Mouse (Mus musculus): ENCODE measurements around the gene Hook2. TPM values are rescaled to one million over a fixed set of nuclear protein-coding genes. Genes with fewer than 3 reads are reported as not detected.

Gene Hook2
- total and polyA plus RNA-seq, 3 experiments: 7.1 to 24.7 (median 9.8) TPM

DNA sequence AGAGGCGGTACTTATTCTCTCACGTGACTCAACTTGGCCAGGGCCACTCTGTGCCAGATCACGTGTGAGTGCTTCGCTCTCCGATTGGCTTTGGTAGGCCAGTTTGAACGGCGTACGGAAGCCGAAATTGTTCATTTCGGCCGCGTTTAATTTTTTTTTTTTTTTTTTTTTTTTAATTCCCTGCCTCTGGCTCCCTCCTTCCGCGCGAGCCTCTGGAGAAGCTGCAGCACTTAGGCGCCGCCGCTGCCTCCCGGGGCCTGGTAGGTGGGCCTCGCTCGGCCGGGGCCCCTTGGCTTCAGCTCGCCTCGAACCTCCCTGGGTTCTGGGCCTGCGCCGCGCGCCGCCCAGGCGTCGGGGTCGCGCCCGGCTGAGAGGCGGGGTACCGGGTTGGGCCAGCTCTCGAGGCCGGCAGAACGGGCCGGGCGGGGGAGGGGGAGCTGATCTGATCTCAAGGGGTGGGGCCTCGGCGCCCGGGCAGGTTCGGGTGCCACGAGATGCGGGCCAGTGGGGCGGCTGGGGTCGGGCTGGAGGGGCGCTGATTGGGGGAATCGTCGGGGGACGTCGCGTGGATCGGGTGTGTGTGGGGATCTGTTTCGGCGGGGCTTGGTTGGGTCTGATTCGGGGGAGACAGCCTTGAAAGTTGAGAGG is 46.4 kb downstream of the Hook2 start, which contains the start of gene Tnpo2 (continued):
- TF ChIP-seq USF2 (conservative IDR thresholded peaks at IDR 0.05; ENCODE audit: low read depth, low read length) (peak; percentile 99), RAD21 (IDR thresholded peaks at IDR 0.05; ENCODE audit: low read depth, low read length) (no peak), GABPA (IDR thresholded peaks at IDR 0.05; ENCODE audit: insufficient replicate concordance, low read depth, low read length) (peak; percentile 49; the same call in 1 of the 2 replicates), NRF1 (IDR thresholded peaks at IDR 0.05; ENCODE audit: low read depth, low read length) (peak; percentile 62; the same call in 1 of the 2 replicates), ZMIZ1 (IDR thresholded peaks at IDR 0.05; ENCODE audit: low read depth, low read length) (peak; percentile 66; the same call in 1 of the 2 replicates), MEF2A (IDR thresholded peaks at IDR 0.05; ENCODE audit: borderline replicate concordance, low read depth, low read length) (peak; percentile 42; the same call in 1 of the 2 replicates), MAX (IDR thresholded peaks at IDR 0.05; ENCODE audit: low read length) (peak; percentile 98)

DNA sequence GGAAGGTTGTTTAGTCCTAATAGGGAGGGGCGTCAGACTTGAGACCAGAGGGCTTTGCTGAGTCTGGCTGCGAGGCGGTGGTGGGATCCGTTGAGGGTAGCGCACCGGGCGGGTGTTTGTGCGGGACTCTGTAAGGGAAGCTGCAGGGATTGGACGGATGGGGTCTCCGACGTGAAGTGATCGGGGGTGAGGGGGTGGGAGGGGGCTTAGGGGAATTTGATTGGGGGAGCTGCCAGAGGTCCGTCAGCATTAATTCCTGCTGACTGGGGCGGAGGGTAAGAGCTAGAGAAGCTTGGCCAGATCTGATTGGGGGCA is 46.9 kb downstream of the Hook2 start:
- H3K9ac ChIP-seq (ENCODE audit: insufficient read depth, low read depth): peak overlapping the region; percentile 94
- peaks cover 25 to 45% of the 10 kb centered on the region in 2 experiments for H3K36me3 ChIP-seq (replicated peaks in 1 of 2; ENCODE audit: control insufficient read depth in 1 of 2, insufficient read depth in 1 of 2, low read length in 1 of 2)
- H3K27me3 ChIP-seq (replicated peaks): no peaks in the 10 kb centered on the region
- TF ChIP-seq MYC (IDR thresholded peaks at IDR 0.05; ENCODE audit: low read depth, low read length): no peak
- TF ChIP-seq EP300 (IDR thresholded peaks at IDR 0.05; ENCODE audit: low read length): no peak
- no peak for TF ChIP-seq JUND (conservative IDR thresholded peaks at IDR 0.05; ENCODE audit: low read depth, low read length)
- TF ChIP-seq JUN (IDR thresholded peaks at IDR 0.05; ENCODE audit: insufficient read depth, low read depth, low read length): no peak
- TF ChIP-seq CHD2 (IDR thresholded peaks at IDR 0.05; ENCODE audit: low read length): no peak
- no peak for TF ChIP-seq PAX5 (IDR thresholded peaks at IDR 0.05; ENCODE audit: low read length)
- H3K4me1 ChIP-seq (ENCODE audit: control insufficient read depth in 1 of 2, insufficient read depth in 2 of 2): peaks cover 3 to 49% of the 10 kb centered on the region in 2 experiments
- H3K9me3 ChIP-seq (replicated peaks; ENCODE audit: low read length): no peaks in the 10 kb centered on the region
- peak overlapping the region; percentile 83 to 90 (median 88) for H3K4me3 ChIP-seq (replicated peaks in 1 of 3; ENCODE audit: low read depth in 2 of 3, low read length in 2 of 3, poor library complexity in 1 of 3)
- H3K79me2 ChIP-seq (replicated peaks; ENCODE audit: control insufficient read depth, extremely low read depth, insufficient read depth, poor library complexity, severe bottlenecking): peaks cover 57% of the 10 kb centered on the region
- dilution Hi-C loops (cut with MboI; ENCODE audit: extremely low pct_ligation_motif_present, extremely low pct_unique_long_range_greater_than_20kb, low sequenced_read_pairs): no loop called here
- H3K27ac ChIP-seq (ENCODE audit: insufficient read depth, low read depth): peak overlapping the region; percentile 88
- in situ Hi-C loops (cut with MboI; ENCODE audit: low pct_ligation_motif_present, low pct_unique_long_range_greater_than_20kb, low sequenced_read_pairs): no loop called here
- DNase-seq (ENCODE audit: extremely low read depth): peak; percentile 48
- peak overlapping the region; percentile 26; the same call in 1 of the 2 replicates for H3K4me2 ChIP-seq (ENCODE audit: insufficient read depth, low read depth, poor library complexity, severe bottlenecking)

DNA sequence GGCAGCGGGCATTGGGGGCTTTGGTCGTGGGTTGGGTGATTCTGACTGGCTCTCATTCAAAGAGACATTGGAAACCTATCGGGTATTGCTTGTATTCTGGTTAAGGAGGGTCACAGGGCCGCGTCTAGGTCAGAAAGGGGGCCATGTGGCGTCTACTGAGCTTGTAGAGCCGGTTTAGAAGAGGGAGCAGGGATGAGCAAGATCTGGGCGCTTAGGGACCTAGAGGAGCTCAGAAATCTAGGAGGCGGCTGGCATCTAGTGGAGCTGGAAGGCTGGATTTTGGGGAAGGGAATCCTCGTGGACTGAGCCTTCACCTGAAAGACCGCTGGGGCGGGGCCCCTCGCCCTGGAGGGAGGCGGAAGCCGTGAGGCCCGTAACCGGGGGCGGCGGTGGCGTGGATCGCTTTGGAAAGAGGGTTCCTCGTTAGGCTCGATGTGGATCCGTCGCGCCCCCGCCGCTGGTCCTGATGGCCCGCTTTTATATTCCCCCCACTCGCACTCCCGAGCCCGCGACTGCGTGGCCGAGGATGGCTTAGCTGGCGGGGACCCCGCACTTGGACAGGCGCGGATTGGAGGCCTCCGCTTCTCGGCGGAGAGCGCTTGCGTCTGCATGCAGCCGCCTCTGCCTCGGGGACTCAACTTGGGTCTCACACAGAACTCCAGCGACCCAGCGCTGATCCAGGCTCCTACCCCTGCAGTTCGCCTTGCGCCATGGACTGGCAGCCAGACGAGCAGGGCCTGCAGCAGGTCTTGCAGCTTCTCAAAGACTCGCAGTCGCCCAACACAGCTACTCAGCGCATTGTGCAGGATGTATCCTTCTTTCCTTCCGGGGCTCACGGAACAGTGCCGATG is 47.5 kb downstream of the Hook2 start:
- peaks cover 59% of the 10 kb centered on the region for H3K79me2 ChIP-seq (replicated peaks; ENCODE audit: control insufficient read depth, extremely low read depth, insufficient read depth, poor library complexity, severe bottlenecking)
- H3K4me1 ChIP-seq (ENCODE audit: control insufficient read depth in 1 of 2, insufficient read depth in 2 of 2): peaks cover 3 to 49% of the 10 kb centered on the region in 2 experiments
- dilution Hi-C loops (cut with MboI; ENCODE audit: extremely low pct_ligation_motif_present, extremely low pct_unique_long_range_greater_than_20kb, low sequenced_read_pairs) (no loop called here), in situ Hi-C loops (cut with MboI; ENCODE audit: low pct_ligation_motif_present, low pct_unique_long_range_greater_than_20kb, low sequenced_read_pairs) (no loop called here)
- DNase-seq (ENCODE audit: extremely low read depth): peak; percentile 52
- peaks cover 25 to 44% of the 10 kb centered on the region in 2 experiments for H3K36me3 ChIP-seq (replicated peaks in 1 of 2; ENCODE audit: control insufficient read depth in 1 of 2, insufficient read depth in 1 of 2, low read length in 1 of 2)
- no peaks in the 10 kb centered on the region for H3K27me3 ChIP-seq (replicated peaks)
- peak overlapping the region; percentile 83 to 90 (median 88) for H3K4me3 ChIP-seq (replicated peaks in 1 of 3; ENCODE audit: low read depth in 2 of 3, low read length in 2 of 3, poor library complexity in 1 of 3)
- H3K27ac ChIP-seq (ENCODE audit: insufficient read depth, low read depth): peak overlapping the region; percentile 88
- peak overlapping the region; percentile 91 for H3K4me2 ChIP-seq (ENCODE audit: insufficient read depth, low read depth, poor library complexity, severe bottlenecking)
- H3K9ac ChIP-seq (ENCODE audit: insufficient read depth, low read depth): peak overlapping the region; percentile 94
- H3K9me3 ChIP-seq (replicated peaks; ENCODE audit: low read length): no peaks in the 10 kb centered on the region
- no peak for TF ChIP-seq UBTF (IDR thresholded peaks at IDR 0.05; ENCODE audit: low read depth, low read length)
- no peak for TF ChIP-seq KAT2A (IDR thresholded peaks at IDR 0.05; ENCODE audit: insufficient replicate concordance, low read length)
- 0 out of 2 replicates have a peak, but pooled peaks have one; percentile 41 for TF ChIP-seq TBP (conservative IDR thresholded peaks at IDR 0.05; ENCODE audit: low read depth, low read length)
- peak; percentile 84 for TF ChIP-seq MXI1 (IDR thresholded peaks at IDR 0.05; ENCODE audit: low read depth, low read length)
- no peak for TF ChIP-seq CTCF (conservative IDR thresholded peaks at IDR 0.05 in 1 of 2, IDR thresholded peaks at IDR 0.05 in 1 of 2; ENCODE audit: low read depth in 2 of 2, low read length in 2 of 2)
- TF ChIP-seq POLR2AphosphoS2 (IDR thresholded peaks at IDR 0.05; ENCODE audit: low read depth, low read length): no peak
- no peak for TF ChIP-seq E2F4 (IDR thresholded peaks at IDR 0.05; ENCODE audit: insufficient replicate concordance, low read depth, low read length)
- peak; percentile 86 for TF ChIP-seq MYC (IDR thresholded peaks at IDR 0.05; ENCODE audit: low read depth, low read length)
- no peak for TF ChIP-seq MEF2A (IDR thresholded peaks at IDR 0.05; ENCODE audit: borderline replicate concordance, low read depth, low read length)
- TF ChIP-seq MAX (IDR thresholded peaks at IDR 0.05; ENCODE audit: low read length): peak; percentile 26; the same call in 1 of the 2 replicates
- no peak for TF ChIP-seq USF1 (IDR thresholded peaks at IDR 0.05; ENCODE audit: low read depth, low read length)
- no peak for TF ChIP-seq EP300 (IDR thresholded peaks at IDR 0.05; ENCODE audit: low read length)
- TF ChIP-seq BHLHE40 (IDR thresholded peaks at IDR 0.05; ENCODE audit: low read depth, low read length): no peak
- TF ChIP-seq JUND (conservative IDR thresholded peaks at IDR 0.05; ENCODE audit: low read depth, low read length): no peak
- no peak for TF ChIP-seq JUN (IDR thresholded peaks at IDR 0.05; ENCODE audit: insufficient read depth, low read depth, low read length)
- TF ChIP-seq ETS1 (conservative IDR thresholded peaks at IDR 0.05; ENCODE audit: low read depth, low read length): no peak
- TF ChIP-seq POLR2A (IDR thresholded peaks at IDR 0.05; ENCODE audit: low read depth, low read length): peak; percentile 57
- TF ChIP-seq NELFE (IDR thresholded peaks at IDR 0.05; ENCODE audit: low read depth, low read length): no peak
- TF ChIP-seq RCOR1 (conservative IDR thresholded peaks at IDR 0.05; ENCODE audit: low read depth, low read length): no peak
- TF ChIP-seq MAFK (IDR thresholded peaks at IDR 0.05; ENCODE audit: insufficient replicate concordance, low read length): no peak
